Mouse (Mus musculus): Measurements from ENCODE around the gene Josd2. TPM values are rescaled to one million over a fixed set of nuclear protein-coding genes. Genes with fewer than 3 reads are reported as not detected.

The Josd2 gene
- polyA plus RNA-seq, 1 experiment from 2014 or later: 63.1 TPM

DNA sequence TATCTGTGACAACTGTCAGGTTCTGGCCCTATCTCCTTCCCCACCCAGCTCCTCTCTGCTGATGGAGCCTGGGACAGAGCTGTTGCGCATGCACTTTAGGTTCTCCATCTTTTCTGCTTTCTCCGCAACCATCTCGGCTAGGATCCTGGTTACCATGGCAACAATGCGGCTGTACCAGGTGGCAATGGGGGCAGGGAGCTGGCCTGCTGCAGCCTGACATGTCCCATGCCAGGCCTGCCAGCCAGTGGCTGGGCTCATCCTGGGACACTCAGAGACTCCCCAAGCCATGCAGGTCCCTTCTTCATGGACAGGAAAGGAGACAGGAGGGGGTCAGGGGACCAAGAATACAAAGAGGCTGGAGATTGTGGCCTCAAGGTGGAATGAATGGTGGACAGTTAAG lies 3.3 kb upstream of the Josd2 start:
- Histone ChIP-seq H3K4me2 (ENCODE audit: low read depth, low read length) (no peak overlapping the region), H3K36me3 (replicated peaks; ENCODE audit: insufficient read depth, low read length) (no peaks in the 10 kb centered on the region), H3K9me3 (ENCODE audit: low read length) (no peaks in the 10 kb centered on the region), H3K4me1 (ENCODE audit: insufficient read depth) (peaks cover 26% of the 10 kb centered on the region), H3K27ac (ENCODE audit: low read depth) (no peak overlapping the region), H3K4me3 (ENCODE audit: low read depth, low read length) (no peak overlapping the region), H3K9ac (replicated peaks) (no peak overlapping the region), H3K27me3 (ENCODE audit: insufficient read depth, low read length) (peaks cover 47% of the 10 kb centered on the region)
- no peak for TF ChIP-seq CTCF (IDR thresholded peaks at IDR 0.05; ENCODE audit: low read depth)
- TF ChIP-seq EP300 (IDR thresholded peaks at IDR 0.05; ENCODE audit: low read depth): no peak
- ATAC-seq (no peak), DNase-seq (peak; percentile 14)
- WGBS (ENCODE audit: insufficient replicate concordance): 40% methylated on average over 4 of the region's 4 CpGs

DNA sequence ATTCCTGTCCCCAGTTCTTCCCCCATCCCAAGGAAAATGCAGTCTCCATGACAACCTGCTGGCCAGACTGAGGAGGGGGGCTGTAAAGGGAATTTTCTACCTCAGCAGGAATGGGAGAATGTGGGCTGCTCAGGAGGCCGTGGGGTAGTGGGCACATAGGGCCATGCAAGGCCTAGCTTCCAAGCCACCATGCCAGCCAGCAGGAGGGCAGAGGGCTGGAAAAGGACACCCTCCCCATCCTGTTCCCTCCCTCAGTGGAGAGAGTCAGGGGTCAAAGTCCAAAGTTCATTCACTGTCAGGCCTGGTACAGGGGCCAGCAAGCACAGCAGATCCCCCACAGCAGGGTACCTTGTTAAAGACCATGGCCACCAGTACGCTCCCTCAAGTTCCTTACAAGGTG lies 2.7 kb upstream of the Josd2 start, which contains the start of gene Aspdh:
TSS of gene Aspdh (plus strand) at position 281 of the 400 bp plus-strand sequence.
- Histone ChIP-seq H3K9ac (replicated peaks) (peak within 1 kb of the TSS; percentile 50), H3K27ac (ENCODE audit: low read depth) (peak within 1 kb of the TSS; percentile 66)

DNA sequence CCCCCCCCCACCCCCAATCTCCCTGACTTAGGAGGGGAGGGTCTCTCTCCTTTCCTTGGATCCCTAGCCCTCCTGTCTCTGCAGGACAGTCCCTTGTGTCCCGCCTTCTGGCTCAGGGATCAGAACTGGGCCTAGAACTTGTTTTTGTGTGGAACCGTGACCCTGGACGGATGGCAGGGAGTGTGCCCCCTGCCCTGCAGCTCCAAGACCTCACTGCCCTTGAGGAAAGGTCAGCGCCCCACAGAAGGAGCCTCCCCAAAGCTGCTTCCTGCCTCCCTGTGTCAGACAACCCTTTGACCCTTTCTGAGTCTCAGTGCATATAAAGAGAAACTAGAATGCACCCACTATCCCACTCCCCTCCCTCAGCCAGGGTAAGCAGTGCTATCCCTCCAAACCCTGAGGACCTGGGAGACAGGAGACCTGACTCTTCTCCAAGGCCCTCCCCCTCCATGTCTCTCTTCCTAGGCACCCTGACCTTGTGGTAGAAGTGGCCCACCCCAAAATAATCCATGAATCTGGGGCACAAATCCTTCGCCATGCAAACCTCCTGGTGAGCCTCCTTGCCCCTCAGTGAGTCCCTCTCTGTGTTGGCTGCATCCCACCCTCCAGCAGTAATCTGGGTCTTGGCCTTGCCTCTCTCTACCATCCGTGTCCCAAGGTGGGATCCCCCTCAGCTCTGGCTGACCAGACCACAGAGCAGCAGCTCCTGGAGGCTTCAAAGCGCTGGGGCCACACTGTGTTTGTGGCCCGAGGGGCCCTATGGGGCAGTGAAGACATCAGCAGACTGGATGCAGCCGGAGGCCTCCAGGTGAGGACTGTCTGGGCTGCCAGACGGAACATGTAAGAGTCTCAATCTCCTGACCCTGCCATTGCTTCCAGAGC lies 1.5 kb upstream of the Josd2 start:
- Histone ChIP-seq H3K4me3 (ENCODE audit: low read depth, low read length) (peak overlapping the region; percentile 26), H3K9me3 (ENCODE audit: low read length) (no peaks in the 10 kb centered on the region), H3K27me3 (ENCODE audit: insufficient read depth, low read length) (peaks cover 30% of the 10 kb centered on the region), H3K4me2 (ENCODE audit: low read depth, low read length) (peak overlapping the region; percentile 65), H3K27ac (ENCODE audit: low read depth) (peak overlapping the region; percentile 66), H3K4me1 (ENCODE audit: insufficient read depth) (peaks cover 36% of the 10 kb centered on the region), H3K36me3 (replicated peaks; ENCODE audit: insufficient read depth, low read length) (peaks cover 3% of the 10 kb centered on the region), H3K9ac (replicated peaks) (peak overlapping the region; percentile 50)
- TF ChIP-seq CTCF (IDR thresholded peaks at IDR 0.05; ENCODE audit: low read depth) (no peak), EP300 (IDR thresholded peaks at IDR 0.05; ENCODE audit: low read depth) (no peak)
- WGBS (ENCODE audit: insufficient replicate concordance): 77% methylated on average over 10 of the region's 10 CpGs
- peak; percentile 15 for DNase-seq
- no peak for ATAC-seq

More for the DNA sequence above, 2.7 kb upstream of the Josd2 start, which contains the start of gene Aspdh:
- Histone ChIP-seq H3K4me3 (ENCODE audit: low read depth, low read length) (peak within 1 kb of the TSS; percentile 26), H3K36me3 (replicated peaks; ENCODE audit: insufficient read depth, low read length) (no peaks in the 10 kb centered on the region), H3K4me1 (ENCODE audit: insufficient read depth) (peaks cover 28% of the 10 kb centered on the region), H3K27me3 (ENCODE audit: insufficient read depth, low read length) (peaks cover 42% of the 10 kb centered on the region), H3K9me3 (ENCODE audit: low read length) (no peaks in the 10 kb centered on the region), H3K4me2 (ENCODE audit: low read depth, low read length) (peak within 1 kb of the TSS; percentile 65)
- ATAC-seq (peak; percentile 9; the same call in 1 of the 2 replicates), DNase-seq (peak; percentile 40)
- WGBS (ENCODE audit: insufficient replicate concordance): 67% methylated on average over 2 of the region's 2 CpGs
- no peak for TF ChIP-seq CTCF (IDR thresholded peaks at IDR 0.05; ENCODE audit: low read depth)
- no peak for TF ChIP-seq EP300 (IDR thresholded peaks at IDR 0.05; ENCODE audit: low read depth)

DNA sequence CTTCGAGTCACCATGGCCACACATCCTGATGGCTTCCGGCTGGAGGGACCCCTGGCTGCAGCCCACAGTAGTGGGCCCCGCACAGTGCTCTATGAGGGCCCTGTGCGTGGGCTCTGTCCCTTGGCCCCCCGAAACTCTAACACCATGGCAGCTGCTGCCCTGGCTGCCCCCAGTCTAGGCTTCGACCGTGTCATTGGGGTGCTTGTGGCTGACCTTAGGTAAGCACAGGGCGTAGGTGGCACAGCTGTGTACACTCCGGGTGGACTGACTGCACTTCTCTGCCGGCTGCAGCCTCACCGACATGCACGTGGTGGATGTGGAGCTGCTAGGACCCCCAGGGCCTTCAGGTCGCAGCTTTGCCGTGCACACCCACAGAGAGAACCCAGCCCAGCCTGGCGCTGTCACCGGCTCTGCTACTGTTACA lies 880 bp upstream of the Josd2 start:
- no peak overlapping the region for H3K4me3 ChIP-seq (ENCODE audit: low read depth, low read length)
- H3K27ac ChIP-seq (ENCODE audit: low read depth): peak overlapping the region; percentile 66
- no peak overlapping the region for H3K9ac ChIP-seq (replicated peaks)
- 80% methylated on average over 16 of the region's 16 CpGs for WGBS (ENCODE audit: insufficient replicate concordance)
- peaks cover 24% of the 10 kb centered on the region for H3K27me3 ChIP-seq (ENCODE audit: insufficient read depth, low read length)
- no peaks in the 10 kb centered on the region for H3K9me3 ChIP-seq (ENCODE audit: low read length)
- peaks cover 5% of the 10 kb centered on the region for H3K36me3 ChIP-seq (replicated peaks; ENCODE audit: insufficient read depth, low read length)
- ATAC-seq (no peak), DNase-seq (peak; percentile 16)
- peak overlapping the region; percentile 89 for H3K4me2 ChIP-seq (ENCODE audit: low read depth, low read length)
- no peak for TF ChIP-seq CTCF (IDR thresholded peaks at IDR 0.05; ENCODE audit: low read depth)
- no peak for TF ChIP-seq EP300 (IDR thresholded peaks at IDR 0.05; ENCODE audit: low read depth)
- peaks cover 36% of the 10 kb centered on the region for H3K4me1 ChIP-seq (ENCODE audit: insufficient read depth)

DNA sequence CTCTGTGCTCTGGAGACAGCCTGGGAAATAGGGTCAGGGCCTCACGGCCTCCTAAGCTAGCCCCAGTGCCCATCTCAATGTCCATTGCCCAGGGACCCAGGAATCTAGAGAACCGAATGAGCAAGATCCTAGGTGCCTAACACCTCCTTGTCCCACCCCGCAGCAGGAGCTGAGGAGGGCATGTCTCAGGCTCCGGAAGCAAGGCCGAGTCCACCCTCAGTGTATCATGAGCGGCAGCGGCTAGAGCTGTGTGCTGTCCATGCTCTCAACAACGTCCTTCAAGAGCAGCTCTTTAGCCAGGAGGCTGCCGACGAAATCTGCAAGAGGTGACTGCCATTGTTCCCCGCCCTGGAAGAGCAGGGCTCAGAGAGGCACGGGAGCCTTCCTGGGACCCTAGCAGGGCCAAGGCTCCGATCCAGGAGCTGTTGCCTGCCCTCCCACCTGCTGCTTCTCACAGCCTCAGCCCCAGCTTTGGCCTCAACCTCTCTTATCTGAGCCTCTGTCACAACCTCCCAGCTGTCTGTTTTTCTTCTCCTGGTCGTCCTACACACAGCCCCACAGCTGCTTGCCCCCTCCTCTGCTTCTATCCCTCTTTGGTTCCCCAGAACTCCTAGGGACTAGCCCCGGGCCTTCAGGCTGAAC lies 985 bp downstream of the Josd2 start:
- H3K27ac ChIP-seq (ENCODE audit: low read depth): peak overlapping the region; percentile 64
- peak overlapping the region; percentile 83 for H3K4me3 ChIP-seq (ENCODE audit: low read depth, low read length)
- H3K4me2 ChIP-seq (ENCODE audit: low read depth, low read length): peak overlapping the region; percentile 89
- H3K27me3 ChIP-seq (ENCODE audit: insufficient read depth, low read length): peaks cover 5% of the 10 kb centered on the region
- H3K9me3 ChIP-seq (ENCODE audit: low read length): no peaks in the 10 kb centered on the region
- DNase-seq (peak; percentile 30), ATAC-seq (no peak)
- TF ChIP-seq EP300 (IDR thresholded peaks at IDR 0.05; ENCODE audit: low read depth) (no peak), CTCF (IDR thresholded peaks at IDR 0.05; ENCODE audit: low read depth) (no peak)
- WGBS (ENCODE audit: insufficient replicate concordance): 64% methylated on average over 15 of the region's 15 CpGs
- peak overlapping the region; percentile 84 for H3K9ac ChIP-seq (replicated peaks)
- peaks cover 47% of the 10 kb centered on the region for H3K4me1 ChIP-seq (ENCODE audit: insufficient read depth)
- peaks cover 5% of the 10 kb centered on the region for H3K36me3 ChIP-seq (replicated peaks; ENCODE audit: insufficient read depth, low read length)
